Mouse (Mus musculus): ENCODE measurements around the gene Cks1b. TPM values are rescaled to one million over a fixed set of nuclear protein-coding genes. Genes with fewer than 3 reads are reported as not detected.

The Cks1b gene
- polyA plus RNA-seq, 2 experiments: 247 to 473 TPM

DNA sequence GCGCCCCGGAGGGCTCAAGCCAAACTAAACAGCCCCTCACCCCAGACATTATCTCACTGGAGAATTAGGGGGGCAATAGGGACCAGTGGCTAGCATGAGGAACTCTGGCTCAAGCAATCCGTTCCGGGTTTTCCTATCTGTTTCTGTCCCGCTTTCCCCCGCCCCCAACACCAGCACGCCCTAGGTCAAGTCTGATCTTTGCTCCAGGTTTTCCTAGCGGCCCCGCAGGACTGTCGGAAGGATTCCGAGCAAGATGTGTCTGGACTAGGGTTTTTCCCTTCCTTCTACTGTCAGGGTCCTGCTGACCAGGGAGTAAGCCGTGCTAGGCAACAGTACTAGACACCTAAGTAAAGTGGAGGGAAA is 23.3 kb downstream of the Cks1b start:
- Histone ChIP-seq H3K27ac (replicated peaks; ENCODE audit: low read depth, low read length) (peak overlapping the region; percentile 59; the same call in 1 of the 2 replicates), H3K4me3 (replicated peaks; ENCODE audit: low read length) (peak overlapping the region; percentile 37), H3K4me1 (ENCODE audit: control insufficient read depth, insufficient read depth, low read length) (peaks cover 36% of the 10 kb centered on the region), H3K27me3 (ENCODE audit: control insufficient read depth, insufficient read depth, low read length) (peaks cover 6% of the 10 kb centered on the region; the same call in 1 of the 2 replicates), H3K4me2 (replicated peaks; ENCODE audit: low read depth, low read length, severe bottlenecking) (peak overlapping the region; percentile 99), H3K9ac (ENCODE audit: low read depth, low read length, severe bottlenecking) (peak overlapping the region; percentile 38), H3K36me3 (ENCODE audit: control insufficient read depth, insufficient read depth, low read length) (no peaks in the 10 kb centered on the region), H3K9me3 (ENCODE audit: control insufficient read depth, low read length) (no peaks in the 10 kb centered on the region)
- TF ChIP-seq POLR2A (IDR thresholded peaks at IDR 0.05; ENCODE audit: borderline replicate concordance, extremely low read depth, insufficient read depth, insufficient read length): no peak
- under 1% methylated on average over 12 of the region's 12 CpGs for WGBS
- DNase-seq (ENCODE audit: low spot score): peak; percentile 88
- ATAC-seq (ENCODE audit: low FRiP score, low read depth): peak; percentile 16; the same call in 1 of the 2 replicates

- H3K9ac ChIP-seq (ENCODE audit: low read depth, low read length, severe bottlenecking): peak within 1 kb of the TSS; percentile 58
- ATAC-seq (ENCODE audit: low FRiP score, low read depth): peak; percentile 35
- H3K27ac ChIP-seq (replicated peaks; ENCODE audit: low read depth, low read length): peak within 1 kb of the TSS; percentile 67
- H3K36me3 ChIP-seq (ENCODE audit: control insufficient read depth, insufficient read depth, low read length): no peaks in the 10 kb centered on the region
- H3K27me3 ChIP-seq (ENCODE audit: control insufficient read depth, insufficient read depth, low read length): peaks cover 6% of the 10 kb centered on the region; the same call in 1 of the 2 replicates
- peak; percentile 63 for DNase-seq (ENCODE audit: low spot score)
- peaks cover 36% of the 10 kb centered on the region for H3K4me1 ChIP-seq (ENCODE audit: control insufficient read depth, insufficient read depth, low read length)
- WGBS: under 1% methylated on average over 38 of the region's 42 CpGs
- peak within 1 kb of the TSS; percentile 99 for H3K4me2 ChIP-seq (replicated peaks; ENCODE audit: low read depth, low read length, severe bottlenecking)
- H3K9me3 ChIP-seq (ENCODE audit: control insufficient read depth, low read length): no peaks in the 10 kb centered on the region
- TF ChIP-seq POLR2A (IDR thresholded peaks at IDR 0.05; ENCODE audit: borderline replicate concordance, extremely low read depth, insufficient read depth, insufficient read length): no peak
- peak within 1 kb of the TSS; percentile 37 for H3K4me3 ChIP-seq (replicated peaks; ENCODE audit: low read length)
Measured at GRCm38 (mm10) chr3:89394006-89394893, 23.9 kb downstream of the Cks1b start, which contains the start of gene Zbtb7b. Zbtb7b (minus strand) TSS chr3:89394776.

DNA sequence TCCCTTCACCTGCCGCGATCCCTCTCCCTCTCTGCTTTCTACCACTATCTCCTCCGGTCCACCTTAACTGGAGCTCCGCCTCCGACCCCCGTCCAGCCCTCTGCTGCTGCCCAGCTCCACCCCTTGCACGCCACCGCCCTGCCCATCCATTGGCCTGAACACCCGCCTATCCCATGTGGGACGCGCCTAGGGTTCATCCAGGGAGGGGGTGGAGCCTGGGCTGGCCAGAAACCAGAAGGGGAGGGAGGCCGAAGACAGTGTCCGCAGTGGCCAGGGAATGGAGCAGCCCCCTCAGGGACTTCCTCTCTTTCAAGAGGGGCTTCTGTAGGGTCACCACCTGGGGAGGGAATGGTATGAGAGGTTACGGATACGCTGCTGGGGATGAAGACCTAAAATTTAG is 24.6 kb downstream of the Cks1b start:
- Histone ChIP-seq H3K9ac (ENCODE audit: low read depth, low read length, severe bottlenecking) (peak overlapping the region; percentile 28; the same call in 1 of the 2 replicates), H3K4me1 (ENCODE audit: control insufficient read depth, insufficient read depth, low read length) (peaks cover 36% of the 10 kb centered on the region), H3K36me3 (ENCODE audit: control insufficient read depth, insufficient read depth, low read length) (no peaks in the 10 kb centered on the region), H3K27ac (replicated peaks; ENCODE audit: low read depth, low read length) (peak overlapping the region; percentile 49; the same call in 1 of the 2 replicates), H3K9me3 (ENCODE audit: control insufficient read depth, low read length) (no peaks in the 10 kb centered on the region), H3K4me3 (replicated peaks; ENCODE audit: low read length) (peak overlapping the region; percentile 37), H3K4me2 (replicated peaks; ENCODE audit: low read depth, low read length, severe bottlenecking) (peak overlapping the region; percentile 99), H3K27me3 (ENCODE audit: control insufficient read depth, insufficient read depth, low read length) (peaks cover 6% of the 10 kb centered on the region; the same call in 1 of the 2 replicates)
- peak; percentile 38; the same call in 1 of the 2 replicates for TF ChIP-seq POLR2A (IDR thresholded peaks at IDR 0.05; ENCODE audit: borderline replicate concordance, extremely low read depth, insufficient read depth, insufficient read length)
- ATAC-seq (ENCODE audit: low FRiP score, low read depth) (peak; percentile 91), DNase-seq (ENCODE audit: low spot score) (peak; percentile 95)
- WGBS: 2% methylated on average over 15 of the region's 15 CpGs

DNA sequence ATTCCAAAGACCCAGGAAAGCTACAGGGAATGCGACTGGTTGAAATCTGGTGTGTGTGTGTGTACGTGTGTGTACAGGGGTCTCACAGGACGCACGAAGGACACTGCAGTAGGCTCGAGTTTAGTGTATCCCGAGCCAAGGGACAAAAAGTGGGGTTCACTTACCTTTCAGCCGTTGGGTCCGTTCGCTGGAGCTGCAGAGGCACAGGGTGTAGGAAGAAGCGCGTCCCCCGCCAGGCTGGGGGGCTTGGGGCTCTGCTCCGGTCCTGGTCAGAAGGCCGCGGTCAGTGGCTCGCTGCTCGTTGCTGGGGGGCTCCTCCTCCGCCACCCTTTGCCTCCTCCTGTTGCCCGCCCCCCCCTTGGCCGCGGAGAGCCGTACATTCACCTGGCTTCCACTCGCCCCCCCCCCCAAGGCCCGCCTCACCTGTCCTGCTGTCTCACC is 25.3 kb downstream of the Cks1b start:
- peak overlapping the region; percentile 55; the same call in 1 of the 2 replicates for H3K9ac ChIP-seq (ENCODE audit: low read depth, low read length, severe bottlenecking)
- no peaks in the 10 kb centered on the region for H3K36me3 ChIP-seq (ENCODE audit: control insufficient read depth, insufficient read depth, low read length)
- H3K4me1 ChIP-seq (ENCODE audit: control insufficient read depth, insufficient read depth, low read length): peaks cover 36% of the 10 kb centered on the region
- DNase-seq (ENCODE audit: low spot score) (no peak), ATAC-seq (ENCODE audit: low FRiP score, low read depth) (no peak)
- no peaks in the 10 kb centered on the region for H3K9me3 ChIP-seq (ENCODE audit: control insufficient read depth, low read length)
- WGBS: 5% methylated on average over 13 of the region's 24 CpGs
- H3K4me3 ChIP-seq (replicated peaks; ENCODE audit: low read length): peak overlapping the region; percentile 37
- TF ChIP-seq POLR2A (IDR thresholded peaks at IDR 0.05; ENCODE audit: borderline replicate concordance, extremely low read depth, insufficient read depth, insufficient read length): no peak
- H3K4me2 ChIP-seq (replicated peaks; ENCODE audit: low read depth, low read length, severe bottlenecking): peak overlapping the region; percentile 99
- peaks cover 6% of the 10 kb centered on the region; the same call in 1 of the 2 replicates for H3K27me3 ChIP-seq (ENCODE audit: control insufficient read depth, insufficient read depth, low read length)
- no peak overlapping the region; the same call in 1 of the 2 replicates for H3K27ac ChIP-seq (replicated peaks; ENCODE audit: low read depth, low read length)

Data from limb, embryonic 14.5 days (tissue).